Mouse (Mus musculus): ENCODE data around the gene Il27ra. TPM values are rescaled to one million over a fixed set of nuclear protein-coding genes. Genes with fewer than 3 reads are reported as not detected.
"Not testable (repeated sequence)": the region's sequence is repeated elsewhere in the genome, so short reads cannot be mapped to it uniquely, and the experiment has no call there.

Gene Il27ra
- polyA plus RNA-seq, 2 experiments from 2014 or later = 261 to 389 TPM

GRCm38 (mm10) chr8:83994030-83994429 is 48.4 kb downstream of the Il27ra start:
- ATAC-seq = no peak

DNA sequence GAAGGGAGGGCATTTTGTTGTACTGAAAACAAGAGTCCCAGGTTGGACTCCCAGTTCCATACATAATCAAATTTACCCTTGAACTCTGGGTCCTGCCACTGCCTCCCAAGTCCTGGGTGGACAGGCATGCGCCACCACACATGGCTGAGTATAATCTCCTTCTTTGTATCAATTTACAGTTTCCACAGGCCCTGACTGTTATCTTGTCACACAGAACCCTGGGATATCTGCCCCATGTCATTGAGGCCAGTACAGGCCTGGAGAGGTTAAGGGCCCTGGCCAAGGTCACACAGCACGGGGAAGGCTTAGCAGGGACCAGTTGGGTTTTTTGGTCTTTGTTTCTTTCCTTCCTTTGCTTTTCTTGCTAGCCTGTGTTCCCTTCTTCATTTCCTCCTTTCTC is 49.9 kb downstream of the Il27ra start:
- no peak for ATAC-seq

- no peak for ATAC-seq
These were observed 52.2 kb downstream of the Il27ra start for GRCm38 (mm10) chr8:83990170-83990569.

GRCm38 (mm10) chr8:83989243-83989642 is 53.1 kb downstream of the Il27ra start:
- no peak for ATAC-seq

DNA sequence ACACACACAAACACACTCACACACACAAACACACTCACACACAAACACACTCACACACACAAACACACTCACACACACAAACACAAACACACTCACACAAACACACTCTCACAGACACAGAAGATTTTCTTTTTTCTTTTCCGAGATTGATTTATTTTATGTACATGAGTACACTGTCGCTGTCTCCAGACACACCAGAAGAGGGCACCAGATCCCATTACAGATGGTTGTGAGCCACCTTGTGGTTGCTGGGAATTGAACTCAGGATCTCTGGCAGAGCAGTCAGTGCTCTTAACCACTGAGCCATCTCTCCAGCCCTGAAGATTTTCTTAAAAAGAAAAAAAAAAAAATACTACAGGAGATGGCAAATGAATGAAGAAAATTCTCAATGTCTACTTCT is 59.2 kb downstream of the Il27ra start:
- not testable (repeated sequence) for ATAC-seq

- no peak for ATAC-seq
These were observed 59.9 kb downstream of the Il27ra start for GRCm38 (mm10) chr8:83982449-83982848.

GRCm38 (mm10) chr8:83981533-83981932 is 60.9 kb downstream of the Il27ra start:
- ATAC-seq = no peak

- no peak for ATAC-seq
These were observed 61.5 kb downstream of the Il27ra start for GRCm38 (mm10) chr8:83980845-83981244.

Other genes with a start within 250 kb of the Il27ra start
- gene Adgrl1, start 142.5 kb downstream of the Il27ra start, polyA plus RNA-seq (2017; shearing (Covaris generic)) = 10 to 100 TPM in 1 of 2 experiments, 1 to 10 TPM in 1; 8.9 to 11.5 TPM
- gene Gm10644, start 87.4 kb downstream of the Il27ra start, polyA plus RNA-seq (2017; shearing (Covaris generic)) = under 1 TPM; 0.20 to 0.92 TPM
- gene Asf1b, start 87.1 kb downstream of the Il27ra start, polyA plus RNA-seq (2017; shearing (Covaris generic)) = 10 to 100 TPM; 22.3 to 45.2 TPM
- gene Prkaca, start 69.6 kb downstream of the Il27ra start, polyA plus RNA-seq (2017; shearing (Covaris generic)) = 10 to 100 TPM in 1 of 2 experiments, 1 to 10 TPM in 1; 9.5 to 15.4 TPM
- gene Samd1, start 44.9 kb downstream of the Il27ra start, polyA plus RNA-seq (2017; shearing (Covaris generic)) = 1 to 10 TPM; 5.9 to 6.3 TPM
- gene 1700067K01Rik, start 41.1 kb downstream of the Il27ra start, polyA plus RNA-seq (2017; shearing (Covaris generic)) = not detected
- gene 2210011C24Rik, start 30.4 kb downstream of the Il27ra start, polyA plus RNA-seq (2017; shearing (Covaris generic)) = not detected
- 1 to 10 TPM; 2.0 to 2.9 TPM for gene Palm3, start 21.1 kb downstream of the Il27ra start, polyA plus RNA-seq (2017; shearing (Covaris generic))
- gene Rln3, start 2.4 kb upstream of the Il27ra start, polyA plus RNA-seq (2017; shearing (Covaris generic)) = 10 to 100 TPM; 45.1 to 59.1 TPM
- gene Gm10643, start 22.5 kb upstream of the Il27ra start, polyA plus RNA-seq (2017; shearing (Covaris generic)) = 1 to 10 TPM; 1.2 to 1.7 TPM
- 10 to 100 TPM; 10.9 to 14.0 TPM for gene Rfx1, start 24.2 kb upstream of the Il27ra start, polyA plus RNA-seq (2017; shearing (Covaris generic))
- 10 to 100 TPM; 14.5 to 15.5 TPM for gene Dcaf15, start 62.2 kb upstream of the Il27ra start, polyA plus RNA-seq (2017; shearing (Covaris generic))
- gene Podnl1, start 83.4 kb upstream of the Il27ra start, polyA plus RNA-seq (2017; shearing (Covaris generic)) = 10 to 100 TPM in 1 of 2 experiments, 1 to 10 TPM in 1; 6.1 to 13.1 TPM
- gene Cc2d1a, start 105.3 kb upstream of the Il27ra start, polyA plus RNA-seq (2017; shearing (Covaris generic)) = 10 to 100 TPM; 12.7 to 19.2 TPM
- 1 to 10 TPM; 1.1 to 3.2 TPM for gene 4930432K21Rik, start 105.4 kb upstream of the Il27ra start, polyA plus RNA-seq (2017; shearing (Covaris generic))
- under 1 TPM in 1 of 2 experiments, not detected in 1; 0.81 TPM for gene Nanos3, start 142.6 kb upstream of the Il27ra start, polyA plus RNA-seq (2017; shearing (Covaris generic))
- 1 to 10 TPM; 3.3 to 4.3 TPM for gene Zswim4, start 194.5 kb upstream of the Il27ra start, polyA plus RNA-seq (2017; shearing (Covaris generic))
- gene D8Ertd738e, start 207.1 kb upstream of the Il27ra start, polyA plus RNA-seq (2017; shearing (Covaris generic)) = 100 to 1,000 TPM; 365 to 370 TPM
- 1 to 10 TPM; 7.2 to 9.5 TPM for gene Mri1, start 214.7 kb upstream of the Il27ra start, polyA plus RNA-seq (2017; shearing (Covaris generic))
- 10 to 100 TPM; 52.0 to 56.6 TPM for gene Ccdc130, start 227.8 kb upstream of the Il27ra start, polyA plus RNA-seq (2017; shearing (Covaris generic))

All from CD4-positive, CD25-positive, alpha-beta regulatory T cell, adult 4 months (primary cell).